Mouse (Mus musculus): Measurements from ENCODE around the gene Slc12a5. TPM values are rescaled to one million over a fixed set of nuclear protein-coding genes. Genes with fewer than 3 reads are reported as not detected.

Slc12a5 gene
- 386 and 396 TPM in 2 replicates for polyA plus RNA-seq (2012; rRNA removed)

DNA sequence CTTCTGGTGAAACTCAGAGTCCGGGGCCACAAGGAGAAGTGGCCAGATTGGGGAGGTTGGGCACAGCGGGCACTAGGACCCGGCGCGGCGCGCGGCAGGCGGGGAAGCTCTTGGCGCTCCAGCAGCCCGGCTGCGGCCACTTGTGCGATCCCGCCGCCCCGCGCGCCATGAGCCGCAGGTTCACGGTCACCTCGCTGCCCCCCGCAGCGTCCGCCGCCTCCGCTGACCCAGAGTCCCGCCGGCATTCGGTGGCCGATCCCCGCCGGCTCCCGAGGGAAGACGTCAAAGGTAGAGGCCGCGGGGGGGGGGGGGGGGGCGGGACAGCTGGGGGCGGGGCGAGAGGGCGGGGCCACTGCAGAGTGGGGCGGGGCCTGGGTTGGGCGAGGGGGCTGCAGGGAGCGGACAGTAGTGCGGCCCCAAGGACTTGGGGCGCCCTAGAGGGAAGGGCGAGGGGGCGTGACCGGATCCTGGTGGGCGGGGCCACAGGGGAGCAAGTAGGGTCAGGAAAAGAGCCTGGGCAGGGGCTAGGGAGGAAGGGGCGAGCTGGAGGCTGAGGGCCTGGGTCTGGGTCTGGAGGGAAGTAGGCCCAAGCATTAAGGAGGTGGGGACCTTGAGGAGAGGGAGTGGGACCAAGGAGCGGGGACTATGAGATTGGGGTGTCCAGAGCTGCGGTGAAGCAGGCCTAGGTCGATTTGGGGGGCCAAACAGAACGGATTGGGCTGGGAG, at the start of gene Slc12a5:
TSS of gene Slc12a5 (plus strand) at position 87 of the 726 bp plus-strand sequence.
- WGBS: 3% methylated on average over 30 of the region's 54 CpGs
- no peak for TF ChIP-seq CTCF (IDR thresholded peaks at IDR 0.05; ENCODE audit: borderline replicate concordance, insufficient read depth, low read depth, low read length)
- no peak for TF ChIP-seq POLR2A (IDR thresholded peaks at IDR 0.05; ENCODE audit: borderline replicate concordance, insufficient read depth, low read length)
- H3K4me1 ChIP-seq (ENCODE audit: control insufficient read depth, insufficient read depth, low read length): peaks cover 11% of the 10 kb centered on the region; the same call in 1 of the 2 replicates
- H3K27me3 ChIP-seq (ENCODE audit: control insufficient read depth, insufficient read depth, low read length): no peaks in the 10 kb centered on the region
- peak; percentile 82 to 84 for DNase-seq
- peak within 1 kb of the TSS; percentile 69 for H3K4me3 ChIP-seq (replicated peaks; ENCODE audit: insufficient read depth, low read depth, low read length)
- peak within 1 kb of the TSS; percentile 27; the same call in 1 of the 2 replicates for H3K27ac ChIP-seq (ENCODE audit: insufficient read depth, low read length)

DNA sequence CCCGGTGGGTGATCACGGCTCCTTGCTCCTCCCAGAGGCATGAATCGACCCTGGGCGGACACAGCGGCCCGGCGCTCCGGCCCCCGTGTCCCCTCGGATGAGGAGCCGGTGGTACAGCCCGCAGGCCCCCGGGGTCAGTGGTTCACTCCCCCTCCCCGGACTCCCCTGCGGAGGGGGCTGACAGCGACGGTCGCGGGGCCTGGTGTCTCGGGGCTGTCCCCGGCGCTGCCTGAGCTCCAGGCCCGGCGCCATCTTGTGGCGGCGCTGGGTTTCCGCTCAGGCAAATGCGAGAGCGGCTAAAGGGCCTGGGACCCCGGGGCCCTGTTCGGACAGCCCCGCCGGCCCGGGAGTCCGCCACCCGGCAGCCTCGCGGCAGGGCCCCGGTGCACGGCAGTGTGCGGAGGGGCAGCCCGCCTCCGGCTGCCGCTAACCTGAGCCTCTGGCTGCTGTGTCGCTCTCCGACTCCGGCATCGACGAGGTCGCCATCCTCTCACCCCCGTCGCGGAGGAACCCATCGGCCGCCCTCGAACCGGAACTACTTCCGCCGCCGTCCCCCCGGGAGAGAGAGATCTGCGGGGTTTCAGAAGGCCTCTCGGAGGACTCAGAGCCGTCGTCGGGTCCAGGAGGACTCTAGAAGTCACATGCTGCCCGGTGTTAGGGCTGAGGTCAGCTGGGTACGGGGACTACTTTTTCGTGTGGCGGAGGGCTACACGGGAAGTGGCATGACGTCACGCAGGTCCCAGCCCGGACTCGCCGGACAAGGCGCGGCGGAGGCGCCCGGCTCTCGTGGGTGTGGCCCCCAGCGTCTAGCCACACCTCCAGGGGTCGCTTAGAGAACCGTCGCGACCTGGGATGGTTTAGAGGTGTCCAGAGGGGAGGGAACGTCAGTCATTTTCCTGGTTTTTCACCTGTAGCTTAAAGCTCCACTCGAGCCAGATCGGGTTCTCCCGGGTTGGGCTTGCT, 49.2 kb upstream of the Slc12a5 start, which contains the start of gene Zfp335:
TSS of gene Zfp335 (minus strand) at position 672 of the 963 bp plus-strand sequence.
- DNase-seq: peak; percentile 94 to 98
- H3K27ac ChIP-seq (ENCODE audit: insufficient read depth, low read length): peak within 1 kb of the TSS; percentile 100
- under 1% methylated on average over 91 of the region's 91 CpGs for WGBS
- peak within 1 kb of the TSS; percentile 99 for H3K4me3 ChIP-seq (replicated peaks; ENCODE audit: insufficient read depth, low read depth, low read length)
- H3K4me1 ChIP-seq (ENCODE audit: control insufficient read depth, insufficient read depth, low read length): peaks cover 12% of the 10 kb centered on the region
- no peaks in the 10 kb centered on the region for H3K27me3 ChIP-seq (ENCODE audit: control insufficient read depth, insufficient read depth, low read length)
- peak; percentile 59; the same call in 1 of the 2 replicates for TF ChIP-seq POLR2A (IDR thresholded peaks at IDR 0.05; ENCODE audit: borderline replicate concordance, insufficient read depth, low read length)
- TF ChIP-seq CTCF (IDR thresholded peaks at IDR 0.05; ENCODE audit: borderline replicate concordance, insufficient read depth, low read depth, low read length): no peak

DNA sequence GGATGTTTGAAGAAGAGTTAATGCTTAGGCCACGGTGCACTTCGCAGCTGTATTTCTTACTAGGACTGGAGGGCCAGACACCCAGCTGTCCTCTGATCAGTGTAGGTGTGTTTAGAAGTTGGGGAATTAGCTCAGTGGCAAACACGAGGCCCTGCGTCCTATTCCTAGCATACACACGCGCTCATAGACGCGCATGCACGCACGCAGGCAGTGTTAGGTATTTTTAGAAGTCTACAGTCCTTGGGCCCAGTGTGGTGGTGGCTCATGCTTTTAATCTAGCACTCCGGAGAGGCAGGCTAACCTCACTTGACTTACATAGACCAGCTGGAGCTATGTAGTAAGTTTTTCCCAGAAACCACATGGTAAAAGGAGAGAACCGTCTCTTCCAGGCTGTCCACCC, 48.5 kb upstream of the Slc12a5 start:
- H3K27ac ChIP-seq (ENCODE audit: insufficient read depth, low read length): peak overlapping the region; percentile 100
- no peaks in the 10 kb centered on the region for H3K27me3 ChIP-seq (ENCODE audit: control insufficient read depth, insufficient read depth, low read length)
- peak overlapping the region; percentile 99 for H3K4me3 ChIP-seq (replicated peaks; ENCODE audit: insufficient read depth, low read depth, low read length)
- TF ChIP-seq POLR2A (IDR thresholded peaks at IDR 0.05; ENCODE audit: borderline replicate concordance, insufficient read depth, low read length): no peak
- TF ChIP-seq CTCF (IDR thresholded peaks at IDR 0.05; ENCODE audit: borderline replicate concordance, insufficient read depth, low read depth, low read length): no peak
- WGBS: 3% methylated on average over 12 of the region's 12 CpGs
- peaks cover 12% of the 10 kb centered on the region for H3K4me1 ChIP-seq (ENCODE audit: control insufficient read depth, insufficient read depth, low read length)
- DNase-seq: no peak

DNA sequence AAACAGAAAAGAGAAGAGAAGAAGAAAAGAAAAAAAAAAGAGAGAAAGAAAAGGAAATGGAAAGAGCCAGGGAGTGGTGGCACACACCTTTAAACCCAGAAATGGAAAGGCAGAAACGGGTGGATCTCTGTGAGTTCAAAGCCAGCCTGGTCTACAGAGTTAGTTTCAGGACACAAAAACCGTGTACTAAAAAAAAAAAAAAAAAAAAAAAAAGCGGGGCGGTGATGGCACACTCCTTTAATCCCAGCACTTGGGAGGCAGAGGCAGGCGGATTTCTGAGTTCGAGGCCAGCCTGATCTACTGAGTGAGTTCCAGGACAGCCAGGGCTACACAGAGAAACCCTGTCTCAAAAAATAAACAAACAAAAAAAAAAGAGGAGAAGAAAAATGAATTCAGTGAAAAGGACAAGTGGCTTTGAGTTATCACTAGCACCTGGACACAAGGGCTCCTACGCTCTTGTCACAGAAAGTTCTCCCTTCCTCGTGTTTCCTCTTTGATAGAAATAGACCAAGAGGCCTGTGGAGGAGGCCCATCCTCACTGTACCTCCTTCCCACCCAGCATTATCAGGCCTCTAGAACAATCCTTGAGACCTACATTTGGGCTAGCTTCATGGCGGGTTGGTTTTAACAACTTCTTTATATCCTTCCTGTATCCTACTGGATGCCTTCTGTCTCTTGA, 47.7 kb upstream of the Slc12a5 start:
- Histone ChIP-seq H3K27me3 (ENCODE audit: control insufficient read depth, insufficient read depth, low read length) (no peaks in the 10 kb centered on the region), H3K27ac (ENCODE audit: insufficient read depth, low read length) (no peak overlapping the region), H3K4me1 (ENCODE audit: control insufficient read depth, insufficient read depth, low read length) (peaks cover 12% of the 10 kb centered on the region), H3K4me3 (replicated peaks; ENCODE audit: insufficient read depth, low read depth, low read length) (no peak overlapping the region)
- TF ChIP-seq POLR2A (IDR thresholded peaks at IDR 0.05; ENCODE audit: borderline replicate concordance, insufficient read depth, low read length): no peak
- TF ChIP-seq CTCF (IDR thresholded peaks at IDR 0.05; ENCODE audit: borderline replicate concordance, insufficient read depth, low read depth, low read length): no peak
- WGBS: 90% methylated on average over 8 of the region's 9 CpGs
- DNase-seq: no peak

DNA sequence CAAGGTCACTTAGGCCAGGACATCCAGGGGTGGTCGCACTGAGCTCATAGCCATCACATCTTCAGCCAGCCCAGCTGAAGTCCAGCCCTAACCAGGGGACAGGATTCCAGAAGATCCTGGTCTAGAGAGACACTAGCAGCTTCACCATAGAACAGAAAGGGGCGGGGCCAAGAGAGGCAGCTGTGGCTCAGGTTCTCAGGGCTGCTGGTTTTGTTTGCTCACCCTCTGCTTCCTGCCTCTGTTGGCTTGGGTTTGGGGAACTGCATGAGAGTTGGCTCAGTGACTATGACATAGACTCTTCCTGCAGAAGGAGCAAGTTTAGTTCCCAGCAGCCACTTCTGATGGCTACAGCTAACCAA, 47.2 kb upstream of the Slc12a5 start:
- TF ChIP-seq CTCF (IDR thresholded peaks at IDR 0.05; ENCODE audit: borderline replicate concordance, insufficient read depth, low read depth, low read length): no peak
- no peak for TF ChIP-seq POLR2A (IDR thresholded peaks at IDR 0.05; ENCODE audit: borderline replicate concordance, insufficient read depth, low read length)
- Histone ChIP-seq H3K27me3 (ENCODE audit: control insufficient read depth, insufficient read depth, low read length) (no peaks in the 10 kb centered on the region), H3K27ac (ENCODE audit: insufficient read depth, low read length) (no peak overlapping the region), H3K4me3 (replicated peaks; ENCODE audit: insufficient read depth, low read depth, low read length) (no peak overlapping the region), H3K4me1 (ENCODE audit: control insufficient read depth, insufficient read depth, low read length) (peaks cover 12% of the 10 kb centered on the region)
- DNase-seq: no peak
- WGBS: 93% methylated on average over 2 of the region's 2 CpGs

DNA sequence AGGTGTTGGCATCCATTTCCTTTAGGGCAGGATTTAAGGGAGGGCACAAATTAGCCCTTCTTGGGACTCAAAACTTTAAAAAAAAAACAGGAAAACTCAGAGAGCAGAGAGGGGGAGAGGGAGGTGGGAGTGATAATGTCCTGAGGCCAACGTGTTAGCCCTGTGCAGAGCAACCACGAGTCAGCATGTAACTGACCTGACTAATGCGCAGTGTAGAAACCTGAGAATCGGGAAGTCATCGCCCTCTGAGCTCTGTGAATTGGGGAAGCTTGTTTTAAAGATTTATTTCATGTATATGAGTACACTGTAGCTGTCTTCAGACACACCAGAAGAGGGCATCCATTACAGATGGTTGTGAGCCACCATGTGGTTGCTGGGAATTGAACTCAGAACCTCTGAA, 43.8 kb upstream of the Slc12a5 start:
- Histone ChIP-seq H3K27me3 (ENCODE audit: control insufficient read depth, insufficient read depth, low read length) (no peaks in the 10 kb centered on the region), H3K4me3 (replicated peaks; ENCODE audit: insufficient read depth, low read depth, low read length) (no peak overlapping the region), H3K27ac (ENCODE audit: insufficient read depth, low read length) (no peak overlapping the region), H3K4me1 (ENCODE audit: control insufficient read depth, insufficient read depth, low read length) (peaks cover 5% of the 10 kb centered on the region; the same call in 1 of the 2 replicates)
- no peak for TF ChIP-seq CTCF (IDR thresholded peaks at IDR 0.05; ENCODE audit: borderline replicate concordance, insufficient read depth, low read depth, low read length)
- WGBS: 91% methylated on average over 5 of the region's 5 CpGs
- DNase-seq: no peak

DNA sequence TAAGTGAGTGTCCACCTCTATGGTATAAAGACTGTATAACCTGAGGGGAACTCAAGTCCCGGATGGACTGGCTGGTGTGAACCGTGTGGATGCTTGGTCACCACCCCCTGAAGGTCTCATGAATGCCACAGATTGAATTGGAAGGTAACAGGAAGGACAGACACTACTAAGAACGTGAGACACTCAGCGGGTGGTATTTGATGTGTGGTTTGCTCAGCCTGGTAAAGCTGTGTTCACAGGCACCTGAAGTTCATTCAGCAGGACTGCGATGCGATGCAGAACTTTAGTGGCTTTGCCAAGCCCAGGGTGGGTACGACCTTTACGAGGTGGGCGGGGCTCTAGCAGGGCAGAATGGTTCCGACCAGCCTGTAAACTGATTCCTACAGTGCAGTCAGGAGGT, 43.2 kb upstream of the Slc12a5 start:
- TF ChIP-seq CTCF (IDR thresholded peaks at IDR 0.05; ENCODE audit: borderline replicate concordance, insufficient read depth, low read depth, low read length) (no peak), POLR2A (IDR thresholded peaks at IDR 0.05; ENCODE audit: borderline replicate concordance, insufficient read depth, low read length) (no peak)
- WGBS: 67% methylated on average over 10 of the region's 10 CpGs
- Histone ChIP-seq H3K27me3 (ENCODE audit: control insufficient read depth, insufficient read depth, low read length) (no peaks in the 10 kb centered on the region), H3K27ac (ENCODE audit: insufficient read depth, low read length) (no peak overlapping the region), H3K4me3 (replicated peaks; ENCODE audit: insufficient read depth, low read depth, low read length) (no peak overlapping the region), H3K4me1 (ENCODE audit: control insufficient read depth, insufficient read depth, low read length) (peaks cover 2% of the 10 kb centered on the region; the same call in 1 of the 2 replicates)
- no peak for DNase-seq

Measured in cerebellum, adult 2 months (tissue).